Mouse (Mus musculus) cerebellum, adult 18-20 months (tissue): ENCODE results near the gene Hebp1.

Experiments used
- DNase-seq, 2 experiments: peaks; one replicate each; pipeline ENCODE4 v3.0.0; 2021

Gene Hebp1

GRCm38 (mm10) chr6:135158509-135158908, 39.3 kb downstream of the Hebp1 start:
- DNase-seq = no peak

GRCm38 (mm10) chr6:135157496-135157895, 40.3 kb downstream of the Hebp1 start:
- DNase-seq = no peak

DNA sequence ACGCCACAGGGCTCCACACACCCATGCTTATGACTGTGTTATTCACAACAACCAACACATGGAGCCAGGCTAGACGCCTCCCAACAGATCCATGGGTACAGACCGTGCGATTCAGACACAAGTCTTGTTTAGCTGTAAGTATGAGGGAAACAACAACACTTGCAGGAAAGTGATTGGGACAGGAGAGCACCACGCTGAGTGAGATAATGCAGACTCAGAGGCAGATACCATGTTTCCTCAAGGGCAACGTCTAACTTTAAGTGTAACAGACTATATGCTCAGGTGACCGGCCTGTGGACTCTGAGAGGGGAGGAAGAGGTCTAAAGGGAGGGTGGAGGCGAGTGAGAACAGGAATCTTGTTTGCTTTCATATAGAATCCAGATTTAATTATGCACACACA, 41.2 kb downstream of the Hebp1 start:
- no peak for DNase-seq

DNA sequence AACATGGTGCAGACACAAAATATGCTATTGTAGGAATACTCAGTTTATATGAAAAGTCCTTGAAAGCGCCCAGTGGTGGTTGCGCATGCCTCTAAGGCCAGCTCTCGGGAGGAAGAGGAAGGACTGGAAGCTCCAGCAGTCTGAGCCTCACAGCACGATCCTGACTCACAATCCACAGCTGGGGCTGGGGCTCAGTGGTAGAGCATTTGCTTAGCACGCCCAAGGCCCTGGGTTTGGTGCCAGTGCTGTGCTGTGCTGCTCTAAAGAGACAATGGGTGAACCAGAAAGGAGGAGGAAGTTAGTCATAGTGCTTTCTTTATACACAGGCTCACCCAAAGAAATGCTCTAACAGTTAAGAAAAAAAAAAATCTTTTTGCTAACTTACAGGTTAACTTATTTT, 44.1 kb downstream of the Hebp1 start:
- no peak for DNase-seq

DNA sequence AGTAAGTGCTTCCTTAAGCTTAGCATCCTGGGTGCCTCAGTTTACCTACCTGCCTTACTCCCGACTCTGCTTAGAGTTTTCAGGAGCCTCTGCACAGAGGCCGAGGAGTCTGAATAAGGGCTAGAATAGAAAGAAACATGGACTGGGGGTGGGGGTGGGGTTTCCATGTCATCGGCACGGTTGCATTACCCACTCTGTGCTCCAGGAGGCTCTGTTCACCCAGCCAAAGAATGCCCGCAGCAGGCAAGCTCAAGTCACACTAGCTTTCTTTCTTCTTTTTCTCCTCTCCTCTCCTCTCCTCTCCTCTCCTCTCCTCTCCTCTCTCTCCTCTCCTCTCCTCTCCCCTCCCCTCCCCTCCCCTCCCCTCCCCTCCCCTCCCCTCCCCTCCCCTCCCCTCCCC, 47.5 kb downstream of the Hebp1 start:
- no peak for DNase-seq

DNA sequence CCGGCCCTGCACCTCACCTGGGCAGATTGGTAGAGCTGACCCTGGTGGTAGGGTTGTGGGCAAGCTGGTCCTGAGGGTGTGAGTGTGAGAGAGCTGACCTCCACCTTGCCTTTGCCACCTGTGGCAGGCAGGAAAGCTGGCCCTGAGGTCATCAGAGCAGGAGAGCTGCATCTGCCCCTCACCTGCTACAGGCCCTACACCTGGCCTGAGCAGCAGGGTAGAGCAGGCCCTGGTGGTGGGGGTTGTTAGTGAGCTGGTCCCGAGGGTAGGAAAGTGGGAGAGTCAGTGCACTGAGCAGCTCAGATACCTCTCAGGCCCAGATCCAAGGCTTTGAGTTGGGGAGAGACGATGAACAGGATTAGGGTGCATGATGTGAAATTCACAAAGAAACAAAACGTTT, 48.1 kb downstream of the Hebp1 start:
- DNase-seq = no peak

DNA sequence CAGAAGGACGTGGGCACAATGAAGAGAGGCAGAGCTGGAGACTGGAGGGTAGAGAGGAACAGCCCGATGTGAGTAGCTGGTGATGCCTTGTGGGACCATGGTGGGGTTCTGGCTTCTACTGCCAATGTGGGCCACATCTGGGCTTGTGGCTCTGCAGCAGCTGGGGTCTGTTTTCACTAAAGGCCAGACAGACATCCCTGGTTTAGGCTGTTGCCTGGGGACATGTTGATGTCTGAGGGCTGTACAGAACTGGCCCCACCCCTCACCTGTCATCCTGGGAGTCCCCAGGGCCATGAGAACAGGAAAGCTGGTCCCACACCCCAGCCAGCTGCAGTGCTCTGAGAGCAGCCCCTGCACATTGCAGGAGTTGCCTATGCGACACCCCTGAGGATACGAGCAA, 48.6 kb downstream of the Hebp1 start:
- DNase-seq = no peak

DNA sequence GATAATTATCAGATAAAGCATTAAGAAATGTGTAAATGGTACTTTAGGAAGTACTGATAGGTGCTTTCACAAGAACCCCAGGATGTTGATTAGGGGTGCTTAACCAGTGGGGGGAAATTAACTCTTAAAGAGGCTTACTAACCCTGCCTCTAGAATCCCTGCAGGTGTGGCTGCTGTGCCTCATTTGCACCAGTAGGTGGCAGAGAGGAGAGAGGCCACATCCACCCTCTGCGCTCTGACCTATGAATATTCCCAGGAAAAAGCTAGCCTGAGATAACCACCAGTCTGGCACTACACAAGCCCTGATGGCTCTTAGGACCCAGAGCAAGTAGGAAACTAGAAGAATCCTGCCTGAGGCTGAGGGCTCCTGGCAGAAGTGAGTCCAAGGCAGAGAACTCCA, 49.3 kb downstream of the Hebp1 start:
- DNase-seq = peak; percentile 24 to 29

DNA sequence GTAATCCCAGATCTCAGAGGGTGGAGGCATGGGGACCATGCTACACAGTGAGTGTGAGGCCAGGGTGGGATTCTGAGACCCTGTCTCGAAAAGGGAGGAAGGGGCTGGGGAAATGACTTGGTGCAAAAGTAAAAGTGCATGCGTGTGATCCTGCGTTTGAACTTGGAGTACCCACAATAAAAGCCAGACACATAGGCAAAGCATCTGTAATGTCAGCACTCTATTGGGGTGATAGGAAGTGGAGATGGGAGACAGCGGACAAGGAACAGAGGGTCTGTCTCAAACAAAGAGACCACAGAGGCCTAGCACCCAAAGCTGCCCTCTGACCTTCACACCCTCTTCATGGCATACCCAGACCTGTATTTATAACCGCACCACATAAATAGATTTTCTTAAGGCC, 51.8 kb downstream of the Hebp1 start:
- DNase-seq = no peak

DNA sequence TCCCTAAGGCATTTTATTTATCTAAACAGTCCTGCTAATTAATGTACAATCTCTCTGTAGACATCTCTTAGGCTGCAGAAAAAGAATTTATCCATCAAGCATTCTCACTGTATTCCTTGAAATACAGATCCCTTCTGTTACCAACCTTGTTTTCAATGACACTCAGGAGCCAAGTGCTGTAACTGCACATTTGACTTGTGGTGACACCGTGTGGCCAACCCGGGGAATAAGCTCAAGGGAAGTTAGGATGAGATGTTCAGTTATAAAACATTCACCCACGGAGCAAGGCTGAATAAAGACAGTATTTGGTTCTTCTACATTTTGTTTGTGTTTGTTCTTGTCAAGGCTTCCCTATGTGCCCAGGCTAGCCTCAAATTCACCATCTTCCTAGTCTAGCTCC, 53.3 kb downstream of the Hebp1 start:
- peak; percentile 20 to 23 for DNase-seq

- no peak for DNase-seq
These were observed 54.7 kb downstream of the Hebp1 start for GRCm38 (mm10) chr6:135143151-135143550.

DNA sequence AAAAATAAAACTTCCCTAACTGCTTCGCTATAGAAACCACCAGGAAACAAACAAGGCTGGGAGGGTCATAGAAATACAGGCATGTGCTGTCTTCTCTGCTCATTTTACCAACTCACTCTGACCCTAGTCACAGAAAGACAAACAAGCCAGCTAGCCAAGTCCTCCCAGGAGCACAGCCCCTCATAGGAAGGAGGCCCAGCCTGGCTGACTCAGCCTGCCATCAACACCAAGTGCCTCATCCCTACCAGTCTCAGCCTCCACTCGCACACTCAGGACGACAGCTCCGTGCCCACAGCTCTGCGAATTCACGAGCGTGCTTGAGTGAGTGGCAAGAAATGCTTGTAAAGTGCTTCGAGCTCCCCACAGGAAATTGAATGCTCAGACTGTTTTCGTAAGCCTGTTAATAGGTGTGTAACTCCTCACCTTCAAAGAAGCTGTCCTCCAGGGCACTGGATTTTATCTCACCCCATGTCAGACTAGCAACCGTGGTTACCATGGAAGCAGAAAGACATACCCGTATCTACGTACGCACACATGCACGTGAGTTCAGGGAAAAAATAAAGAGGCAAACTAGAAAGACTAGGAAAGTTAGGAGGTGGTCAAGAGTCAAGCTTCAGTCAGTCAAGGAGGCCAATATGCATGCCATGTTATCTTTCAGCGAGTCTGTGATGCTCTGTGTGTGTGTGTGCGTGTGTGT, 56.2 kb downstream of the Hebp1 start:
- no peak for DNase-seq

- no peak for DNase-seq
These were observed 59.1 kb downstream of the Hebp1 start for GRCm38 (mm10) chr6:135138746-135139145.

DNA sequence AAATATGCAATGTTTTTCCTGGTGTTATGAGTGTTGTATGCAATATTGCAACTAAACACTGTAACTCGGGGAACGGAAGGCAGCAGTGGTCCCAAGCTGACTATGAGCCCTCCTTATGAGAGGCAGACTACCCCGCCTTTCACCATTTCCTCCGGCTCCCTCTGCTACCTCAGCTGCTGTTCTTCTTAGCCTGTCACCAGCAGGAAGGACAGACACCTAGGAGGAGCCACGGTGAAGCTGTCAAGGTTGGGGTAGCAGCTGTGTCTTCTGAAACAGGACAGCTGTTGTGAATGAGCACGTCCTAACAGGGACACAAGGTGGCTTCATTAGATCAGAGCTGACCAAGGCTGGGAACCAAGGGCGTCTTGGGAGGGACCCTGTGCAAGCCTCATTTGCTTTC, 59.6 kb downstream of the Hebp1 start:
- DNase-seq = no peak

- DNase-seq = no peak
These were observed 60.1 kb downstream of the Hebp1 start for GRCm38 (mm10) chr6:135137736-135138135.

- DNase-seq = no peak
These were observed 61.2 kb downstream of the Hebp1 start for GRCm38 (mm10) chr6:135136439-135137161.

- no peak for DNase-seq
These were observed 62.1 kb downstream of the Hebp1 start for GRCm38 (mm10) chr6:135135735-135136134.

- no peak for DNase-seq
These were observed 64.3 kb downstream of the Hebp1 start for GRCm38 (mm10) chr6:135133486-135133885.

- DNase-seq = no peak
These were observed 64.7 kb downstream of the Hebp1 start for GRCm38 (mm10) chr6:135133086-135133485.

DNA sequence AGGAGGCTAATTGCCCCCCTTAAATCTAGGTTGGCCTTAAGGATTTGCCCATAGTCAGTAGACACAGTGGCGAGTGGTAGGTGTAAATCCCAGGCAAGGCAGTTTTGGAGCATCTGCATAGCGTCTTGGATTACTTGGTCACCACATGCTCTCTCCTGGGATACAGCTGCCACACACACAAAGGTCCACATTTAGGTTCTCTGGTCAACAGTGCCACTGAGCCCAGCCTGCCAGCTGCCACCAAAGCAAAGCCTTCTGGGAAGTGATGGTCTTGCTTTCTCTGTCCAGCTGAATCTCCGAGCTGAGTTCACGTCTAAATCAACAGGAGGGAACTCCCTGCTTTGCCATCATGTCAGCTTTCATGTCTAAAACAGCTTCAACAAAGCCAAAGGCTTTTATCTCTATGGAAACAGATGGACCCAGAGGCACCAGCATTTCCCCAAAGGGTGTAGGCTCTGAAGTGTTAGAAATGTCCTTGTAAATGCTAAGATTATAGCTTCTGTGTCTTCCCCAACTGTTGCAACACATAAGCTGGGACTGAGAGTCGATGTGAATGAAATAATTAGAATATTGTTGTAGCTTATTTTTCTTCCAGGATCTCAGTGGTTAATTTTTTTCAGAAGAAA, 73.0 kb downstream of the Hebp1 start:
- DNase-seq = no peak

DNA sequence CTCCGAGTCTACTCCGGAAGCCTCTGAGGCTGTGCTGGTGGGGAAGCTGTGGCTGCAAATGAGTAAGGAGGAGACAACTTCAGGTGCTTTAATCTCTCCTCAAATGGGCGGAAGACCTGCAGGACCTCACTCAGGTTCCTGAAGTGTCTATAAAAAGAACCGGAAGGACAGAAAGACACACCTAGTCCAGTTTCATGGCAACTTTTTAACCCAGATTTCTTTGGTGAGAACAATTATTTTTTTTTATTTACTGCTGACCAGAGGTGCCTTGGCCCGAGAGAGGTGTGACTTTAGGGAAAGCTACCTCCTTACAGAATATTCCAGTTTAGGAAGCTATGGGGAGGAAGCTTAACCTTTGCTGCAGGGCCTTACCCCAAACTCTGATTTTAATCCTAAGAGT, 79.6 kb downstream of the Hebp1 start, which contains the start of gene Gprc5d:
Gene Gprc5d, minus strand, starts transcription at position 101 of the 400 bp plus-strand sequence.
- no peak for DNase-seq

DNA sequence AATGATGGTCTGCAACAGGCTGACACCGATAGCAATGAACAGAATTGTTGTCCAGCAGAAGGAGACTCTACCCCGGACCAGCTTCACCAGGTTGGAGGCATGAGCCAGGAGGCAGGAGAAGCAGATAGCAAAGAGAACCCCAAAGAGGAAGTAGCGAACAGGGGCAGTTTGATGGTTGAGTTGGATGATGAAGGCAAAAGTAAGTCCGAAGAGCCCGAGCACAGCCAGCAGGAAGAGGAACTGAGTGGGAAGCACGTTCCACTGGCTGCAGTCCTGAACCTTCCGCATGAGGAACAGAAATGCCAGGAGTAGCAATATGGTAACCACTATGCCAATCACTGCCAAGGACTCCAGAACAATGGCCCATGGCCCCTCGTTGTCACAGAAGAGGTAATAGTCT, 81.3 kb downstream of the Hebp1 start:
- DNase-seq = no peak

DNA sequence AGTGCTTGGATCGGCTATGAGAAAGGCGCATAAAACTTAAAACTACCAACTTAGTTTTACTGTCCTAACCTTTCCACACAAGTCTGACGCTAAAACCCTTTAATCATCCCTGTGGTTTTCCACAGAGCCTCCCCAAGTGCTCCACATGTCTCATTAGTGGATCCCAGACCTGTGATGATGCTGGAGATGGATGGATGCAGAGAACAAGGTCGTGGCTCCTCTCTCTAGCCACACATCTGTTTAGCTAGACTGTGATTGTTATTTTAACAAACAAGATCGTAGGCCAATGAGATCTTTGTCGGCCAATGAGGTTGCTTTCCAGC, 84.7 kb downstream of the Hebp1 start:
- no peak for DNase-seq

- no peak for DNase-seq
These were observed 85.3 kb downstream of the Hebp1 start for GRCm38 (mm10) chr6:135112411-135113113.
